Mouse (Mus musculus) left cerebral cortex, adult 2 months (tissue): ENCODE results near the gene Samd11. TPM values are rescaled to one million over a fixed set of nuclear protein-coding genes. Genes with fewer than 3 reads are reported as not detected.
A peak's percentile ranks its signal among the peaks of the same experiment; 100 is the strongest.

ENCODE experiments used
- DNase-seq, 2 experiments: peaks; one replicate each; pipeline ENCODE4 v3.0.0; 2021 to 2022; ENCODE audit warnings: low spot score in 2 of 2, mixed read lengths in 1 of 2; ENCODE audit errors: extremely low spot score in 1 of 2
- H3K27ac ChIP-seq: fragments of 200-600 bp; 2 replicates; pipeline ENCODE4 v1.8.1; 2022
- H3K4me3 ChIP-seq: fragments of 200-600 bp; 2 replicates; pipeline ENCODE4 v1.8.1; 2022
- CTCF ChIP-seq: fragments of 200-600 bp; IDR thresholded peaks from 2 replicates; pipeline ENCODE4 v1.8.1; 2022; ENCODE audit warnings: antibody characterized with exemption, mild to moderate bottlenecking, moderate library complexity
- intact Hi-C: fragments of 180-260 bp; cut with DNase I; formaldehyde crosslinking; loops from one replicate; pipeline ENCODE4 v1.15.1; 2025
- total RNA-seq, 2 experiments: library from RNA; stranded (reverse); gene quantifications; 2 replicates each; pipeline ENCODE4 v1.2.3; 2021

Samd11 gene
- total RNA-seq, 2 experiments from 2014 or later: 5.3 to 6.3 TPM

DNA sequence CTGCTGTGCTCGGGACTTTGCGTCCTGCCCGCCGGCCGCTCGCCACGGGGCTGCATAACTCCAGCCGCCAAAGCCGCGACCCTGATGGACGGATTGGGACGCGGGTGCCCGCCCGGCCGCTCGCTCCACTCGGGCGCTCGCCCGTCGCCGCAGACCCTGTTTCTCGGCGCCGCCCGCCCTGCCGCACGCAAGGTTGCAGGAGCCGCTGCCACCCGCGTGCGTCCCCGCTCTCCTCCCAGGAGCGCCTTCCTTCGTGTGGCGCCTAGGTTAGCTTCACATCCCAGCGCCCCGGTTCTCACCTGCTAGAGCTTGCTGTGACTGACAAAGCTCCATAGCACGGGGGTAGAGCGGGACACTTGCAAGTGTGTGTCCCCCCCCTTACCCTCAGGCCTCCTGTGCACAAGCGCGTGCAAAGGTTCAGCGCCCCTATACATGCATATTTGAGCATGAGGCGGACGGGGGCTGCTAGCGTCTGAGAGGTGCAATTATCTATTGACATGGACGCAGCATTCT lies 20.7 kb downstream of the Samd11 start, which contains the start of gene Plekhn1:
TSS of gene Plekhn1 (minus strand) at position 157 of the 513 bp plus-strand sequence.
- intact Hi-C loops: loop anchor here (2.0 to 5.0 kb wide), 3 partner anchors 32 to 126 kb away; partner anchors contain the start of genes 9430015G10Rik and AW011738
- H3K4me3 ChIP-seq: peak within 1 kb of the TSS; percentile 75
- peak within 1 kb of the TSS; percentile 89 for H3K27ac ChIP-seq
- TF ChIP-seq CTCF: no peak
- DNase-seq: peak; percentile 77 to 79

DNA sequence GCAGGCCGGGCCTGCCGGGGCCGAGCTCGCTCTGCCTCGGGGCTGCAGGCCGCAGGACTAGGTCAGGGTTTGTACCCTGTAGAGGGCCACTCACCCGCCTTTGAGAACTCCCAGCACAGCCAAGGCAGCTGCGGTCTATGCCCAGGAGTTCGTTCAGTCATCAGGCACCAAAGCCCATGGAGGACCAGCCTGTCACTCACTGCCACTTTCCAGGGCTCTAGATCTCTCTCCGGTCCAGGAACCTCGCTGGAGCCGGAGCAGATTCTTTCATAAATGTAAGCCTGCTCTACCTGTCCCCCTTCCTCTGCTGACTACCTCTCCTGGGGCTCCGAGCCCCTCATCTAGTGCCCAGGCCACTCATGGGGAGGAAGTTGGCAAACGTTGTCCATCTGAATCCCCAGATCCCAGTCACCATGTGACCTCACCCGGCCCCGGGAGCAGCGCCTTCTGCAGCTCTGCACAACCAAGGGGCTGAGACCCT lies 21.4 kb downstream of the Samd11 start:
- intact Hi-C loops: loop anchor here (2.0 to 5.0 kb wide), 3 partner anchors 31 to 125 kb away; partner anchors contain the start of genes 9430015G10Rik and AW011738
- DNase-seq: no peak
- Histone ChIP-seq H3K4me3 (peak overlapping the region; percentile 75), H3K27ac (peak overlapping the region; percentile 61)
- no peak for TF ChIP-seq CTCF

DNA sequence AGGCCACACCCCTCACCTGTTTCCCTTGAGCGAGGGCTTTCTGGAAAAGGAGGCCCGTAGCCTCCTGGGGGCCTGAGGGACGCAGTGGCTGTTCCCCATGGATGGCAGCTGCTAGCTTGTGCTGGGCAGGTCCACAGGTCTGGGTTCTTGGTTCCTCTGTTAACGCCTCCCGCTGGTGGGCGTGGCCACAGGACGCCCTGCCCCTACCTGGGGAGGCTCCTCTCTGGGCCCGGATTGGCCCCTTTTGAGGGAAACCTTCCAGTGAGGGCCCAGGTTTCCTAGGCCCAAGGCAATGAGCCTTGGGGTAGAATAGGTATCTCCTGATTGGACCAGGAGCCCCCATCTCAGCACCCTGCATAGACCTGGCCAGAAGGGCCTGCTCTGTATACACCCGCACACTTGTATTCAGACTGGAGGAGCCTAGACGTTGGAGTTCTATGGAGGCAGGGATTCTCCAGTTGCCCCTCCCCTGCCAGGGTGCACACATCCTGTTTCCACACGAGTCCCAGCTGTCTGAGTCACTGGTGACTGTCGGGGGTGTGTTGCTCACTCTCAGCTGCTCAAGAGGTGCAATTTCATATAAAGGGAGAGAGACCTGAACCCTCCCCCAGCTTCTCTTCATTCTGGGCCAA lies 26.9 kb downstream of the Samd11 start:
- H3K4me3 ChIP-seq: no peak overlapping the region
- no peak overlapping the region for H3K27ac ChIP-seq
- intact Hi-C loops: loop anchor here (2.0 kb wide), 1 partner anchor 32 kb away; the partner anchor contains the start of gene Agrn
- no peak for TF ChIP-seq CTCF
- DNase-seq: no peak

DNA sequence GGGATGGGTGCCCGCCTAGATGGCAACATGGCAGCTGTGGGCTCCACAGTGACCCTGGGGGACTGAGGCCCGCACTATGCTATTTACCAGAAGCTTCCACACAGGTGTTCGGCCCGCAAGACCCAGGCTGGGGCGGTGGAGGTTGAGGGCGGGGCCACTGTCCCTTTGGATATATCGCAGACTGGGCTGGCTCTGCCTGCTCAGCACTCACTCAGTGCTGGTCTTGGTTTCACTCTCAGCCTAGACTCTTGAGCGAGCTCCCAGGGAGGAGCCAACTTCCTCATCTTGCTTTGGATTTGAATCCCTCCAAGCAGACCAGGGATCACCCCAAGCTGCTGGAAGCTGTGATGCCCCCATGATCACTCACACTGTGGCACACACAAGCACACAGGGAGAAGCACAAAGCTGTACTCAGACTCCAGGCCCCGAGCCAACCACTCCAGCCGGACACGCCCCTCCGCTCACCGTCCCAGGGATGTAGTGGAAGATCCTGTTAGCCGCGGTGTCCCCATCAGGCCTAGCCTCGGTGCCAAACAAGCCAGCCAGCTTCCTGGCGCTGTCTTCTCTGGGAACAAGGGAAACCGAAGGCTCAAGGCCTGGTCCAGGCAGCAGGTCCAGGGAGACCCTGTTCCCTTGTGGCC lies 27.6 kb downstream of the Samd11 start:
- H3K27ac ChIP-seq: no peak overlapping the region
- no peak overlapping the region for H3K4me3 ChIP-seq
- intact Hi-C loops: loop anchor here (2.0 kb wide), 1 partner anchor 31 kb away; the partner anchor contains the start of gene Agrn
- no peak for TF ChIP-seq CTCF
- no peak for DNase-seq

DNA sequence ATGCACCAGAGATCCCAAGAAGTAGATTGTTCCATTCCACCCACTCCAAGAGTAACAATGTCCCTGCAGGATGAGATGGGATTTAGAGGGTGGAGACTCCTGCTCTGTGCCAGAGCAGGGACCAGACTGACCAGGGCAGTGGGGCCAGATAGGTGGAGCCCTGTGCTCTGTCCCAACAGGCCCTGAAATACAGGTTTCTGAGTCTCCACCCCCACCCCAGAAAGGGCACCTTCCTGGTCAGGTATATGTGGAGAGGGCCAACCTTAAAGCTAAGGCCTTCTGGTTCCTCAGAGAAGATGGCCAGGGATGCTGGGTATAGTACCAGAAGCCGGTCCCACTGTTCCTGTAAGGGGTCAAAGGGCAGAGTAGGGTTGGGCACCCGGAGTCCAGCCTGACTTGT lies 31.2 kb downstream of the Samd11 start:
- no peak for DNase-seq
- TF ChIP-seq CTCF: no peak
- Histone ChIP-seq H3K4me3 (no peak overlapping the region), H3K27ac (no peak overlapping the region)
- intact Hi-C loops: no loop called here

DNA sequence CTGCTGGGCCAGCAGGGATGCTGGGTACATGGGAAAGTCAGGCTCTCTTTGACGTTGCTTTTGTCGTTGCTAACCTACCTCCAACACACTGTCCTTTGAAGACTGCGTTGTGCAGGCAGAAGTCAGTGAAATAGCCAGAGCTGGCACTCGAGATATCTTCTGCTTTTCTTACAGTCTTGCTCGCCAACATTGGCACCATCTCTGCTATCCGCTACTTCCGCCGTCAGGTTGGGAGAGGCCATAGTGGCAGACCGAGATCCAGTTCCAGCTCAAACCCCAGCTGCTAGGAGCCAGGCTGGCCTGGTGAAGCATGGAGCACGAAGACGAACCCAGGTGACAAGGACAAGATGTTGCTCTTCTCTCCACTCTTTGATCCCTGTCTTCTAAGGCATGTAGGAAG lies 35.5 kb downstream of the Samd11 start:
- intact Hi-C loops: no loop called here
- DNase-seq: no peak
- H3K27ac ChIP-seq: no peak overlapping the region
- TF ChIP-seq CTCF: no peak
- no peak overlapping the region for H3K4me3 ChIP-seq

DNA sequence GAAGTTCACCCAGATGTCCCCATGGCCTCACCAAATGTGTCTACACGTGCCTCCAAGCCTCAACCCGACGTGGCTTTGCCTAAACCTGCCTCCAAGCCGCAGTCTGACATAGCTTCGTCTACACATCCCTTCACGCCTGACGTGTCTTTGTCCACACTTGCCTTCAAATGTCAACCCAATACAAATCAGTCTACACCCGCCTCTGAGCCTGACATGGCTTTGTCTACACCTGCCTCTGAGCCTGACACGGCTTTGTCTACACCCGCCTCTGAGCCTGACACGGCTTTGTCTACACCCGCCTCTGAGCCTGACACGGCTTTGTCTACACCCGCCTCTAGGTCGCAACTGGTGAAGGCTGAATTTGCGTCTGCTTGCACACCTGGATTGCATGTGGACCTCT lies 37.6 kb downstream of the Samd11 start:
- Histone ChIP-seq H3K4me3 (no peak overlapping the region), H3K27ac (no peak overlapping the region)
- intact Hi-C loops: no loop called here
- no peak for DNase-seq
- TF ChIP-seq CTCF: no peak

DNA sequence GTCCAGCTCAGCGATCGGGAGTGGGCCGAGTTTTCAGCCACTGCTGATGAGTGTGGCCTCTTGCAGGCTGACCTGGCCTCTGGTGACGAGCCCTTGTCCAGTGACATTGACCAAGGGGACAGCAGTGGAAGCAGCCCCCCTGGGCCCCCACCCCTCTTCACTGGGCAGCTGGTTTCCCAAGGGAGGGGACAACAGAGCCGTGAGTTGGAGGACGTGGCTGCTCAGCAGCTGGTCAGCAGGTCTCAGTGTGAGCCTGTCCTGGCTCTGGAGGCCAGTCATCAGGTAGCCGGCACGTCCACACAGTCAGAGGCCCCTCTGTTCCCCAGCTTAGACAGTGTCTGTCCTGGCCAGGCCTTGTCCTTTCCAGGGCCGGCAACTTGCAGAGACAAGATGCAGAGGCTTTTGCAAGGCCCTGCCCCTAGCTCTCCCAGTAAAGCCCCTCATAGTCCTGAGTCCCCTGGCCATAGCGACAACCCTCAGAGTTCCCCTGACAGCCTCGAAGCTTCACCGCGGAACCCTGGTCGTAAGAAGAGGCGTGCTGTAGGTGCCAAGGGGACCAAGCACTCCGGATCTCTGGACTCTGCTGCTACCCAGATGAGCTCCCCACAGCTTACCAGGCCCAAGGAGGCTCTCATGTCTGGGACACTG lies 38.3 kb downstream of the Samd11 start:
- intact Hi-C loops: no loop called here
- Histone ChIP-seq H3K4me3 (no peak overlapping the region), H3K27ac (no peak overlapping the region)
- no peak for DNase-seq
- no peak for TF ChIP-seq CTCF

DNA sequence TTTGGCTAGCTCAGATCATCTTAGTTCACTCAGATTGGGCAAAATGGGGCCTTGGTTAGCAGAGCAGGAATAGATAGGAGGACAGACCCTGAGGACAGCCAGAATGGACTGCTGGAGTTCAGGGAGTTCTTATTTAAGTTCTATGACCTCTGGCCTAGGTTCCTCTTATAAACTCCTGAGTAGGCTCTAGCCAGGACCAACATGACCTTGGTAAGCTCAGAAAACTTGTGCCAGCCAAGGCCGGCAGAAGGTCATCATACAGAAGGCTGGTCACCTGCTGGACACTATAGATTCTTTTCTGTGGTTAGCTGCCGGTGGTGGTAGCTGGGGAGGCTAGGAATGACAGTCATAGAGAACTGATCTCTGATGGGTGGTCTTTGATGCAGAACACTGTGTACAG lies 39.3 kb downstream of the Samd11 start:
- TF ChIP-seq CTCF: no peak
- Histone ChIP-seq H3K4me3 (no peak overlapping the region), H3K27ac (no peak overlapping the region)
- DNase-seq: no peak
- intact Hi-C loops: no loop called here

DNA sequence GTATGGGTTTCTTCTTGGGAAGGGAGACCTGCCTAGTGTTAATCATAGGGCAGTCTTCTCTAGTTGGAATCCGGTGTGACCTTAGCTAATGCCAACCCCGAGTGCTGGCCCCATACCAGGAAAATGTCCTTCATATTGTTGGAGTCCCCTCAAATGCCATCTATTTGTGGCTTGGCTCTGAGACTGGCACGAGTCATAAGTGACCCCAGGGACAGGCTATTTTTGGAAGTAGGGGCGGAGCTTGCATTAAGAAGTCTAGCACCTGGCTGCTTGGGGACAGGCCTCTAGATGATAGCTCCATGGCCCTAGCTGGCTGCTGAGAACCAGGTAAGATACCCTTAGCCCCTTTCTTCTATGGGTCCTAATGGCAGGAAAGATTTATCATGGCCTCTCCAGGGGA lies 39.8 kb downstream of the Samd11 start, which contains the start of gene Perm1:
TSS of gene Perm1 (plus strand) at position 220 of the 400 bp plus-strand sequence.
- Histone ChIP-seq H3K27ac (no peak within 1 kb of the TSS), H3K4me3 (no peak within 1 kb of the TSS)
- intact Hi-C loops: no loop called here
- no peak for TF ChIP-seq CTCF
- no peak for DNase-seq

DNA sequence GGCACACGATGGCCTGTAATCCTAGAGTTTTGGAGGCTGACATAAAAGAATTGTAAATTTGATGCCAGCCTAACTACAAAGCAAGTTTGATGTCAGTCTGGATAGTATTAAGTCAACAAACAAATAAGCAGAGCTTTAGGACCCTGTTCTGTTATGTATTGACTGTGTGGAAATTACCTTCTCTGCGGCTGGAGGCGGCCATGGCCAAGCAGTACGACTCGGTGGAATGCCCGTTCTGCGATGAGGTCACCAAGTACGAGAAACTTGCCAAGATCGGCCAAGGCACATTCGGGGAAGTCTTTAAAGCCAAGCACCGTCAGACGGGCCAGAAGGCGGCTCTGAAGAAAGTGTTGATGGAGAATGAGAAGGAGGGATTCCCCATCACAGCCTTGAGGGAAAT lies 42.3 kb downstream of the Samd11 start:
- no peak for TF ChIP-seq CTCF
- no peak overlapping the region for H3K4me3 ChIP-seq
- intact Hi-C loops: no loop called here
- DNase-seq: no peak
- H3K27ac ChIP-seq: no peak overlapping the region
